Mouse (Mus musculus) lung, adult 2 months (tissue): ENCODE data around the gene 2300002M23Rik. TPM values are rescaled to one million over a fixed set of nuclear protein-coding genes. Genes with fewer than 3 reads are reported as not detected.

ENCODE experiments used
- DNase-seq: peaks from one replicate; pipeline ENCODE4 v3.0.0; 2022
- H3K4me1 ChIP-seq: fragments of 200-500 bp; 2 replicates; pipeline ENCODE4 v1.6.1; 2011; ENCODE audit warnings: low read length; ENCODE audit not compliant: control insufficient read depth, insufficient read depth
- H3K4me3 ChIP-seq: fragments of 200-500 bp; replicated peaks from 2 replicates; pipeline ENCODE3; 2011; ENCODE audit warnings: low read depth, mild to moderate bottlenecking, control low read depth, low read length; ENCODE audit errors: extremely low read depth
- CTCF ChIP-seq: fragments of 200-500 bp; IDR thresholded peaks from 2 replicates; pipeline ENCODE4 v1.5.1; 2011; ENCODE audit warnings: mild to moderate bottlenecking, low read length, control low read depth; ENCODE audit not compliant: insufficient read depth
- POLR2A ChIP-seq: fragments of 200-500 bp; IDR thresholded peaks from 2 replicates; pipeline ENCODE4 v1.6.1; 2011; ENCODE audit warnings: low read depth, mild to moderate bottlenecking, control low read depth, low read length, borderline replicate concordance; ENCODE audit errors: extremely low read depth
- WGBS: fragments of 180-500 bp; shearing (Covaris S2); methylation state at CpG from one replicate; pipeline ENCODE4 v1.1.7; 2018; 5-methylcytosine and 5-hydroxymethylcytosine counted together
- polyA plus RNA-seq: library from polyadenylated mRNA; depleted of rRNA; stranded (reverse); fragments of >200 nt; gene quantifications from 2 replicates; pipeline ENCODE4 v1.2.3, GENCODE M21; 2012; rRNA removed

Gene 2300002M23Rik
- polyA plus RNA-seq, 1 experiment: 18.0 TPM

DNA sequence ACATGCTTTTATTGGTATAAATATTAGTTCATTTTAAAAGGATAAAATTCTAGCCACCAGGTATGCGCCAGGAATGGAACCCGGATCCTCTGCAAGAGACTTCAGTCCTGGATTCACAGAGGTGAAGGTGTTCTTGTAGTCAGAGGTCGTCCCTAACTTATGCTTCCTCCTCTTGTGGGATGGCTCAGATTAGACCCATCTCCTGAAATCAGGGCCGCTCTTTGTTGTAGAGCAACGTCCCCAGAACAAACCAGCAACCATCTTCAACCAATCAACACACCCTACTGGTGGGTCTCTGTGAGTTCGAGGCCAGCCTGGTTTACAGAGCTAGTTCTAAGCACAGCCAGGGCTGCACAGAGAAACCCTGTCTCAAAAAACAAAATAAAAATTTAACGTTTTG, 27.2 kb downstream of the 2300002M23Rik start:
- TF ChIP-seq CTCF (no peak), POLR2A (no peak)
- Histone ChIP-seq H3K4me3 (no peak overlapping the region), H3K4me1 (no peaks in the 10 kb centered on the region)
- WGBS: 79% methylated on average over 7 of the region's 7 CpGs
- DNase-seq: no peak

DNA sequence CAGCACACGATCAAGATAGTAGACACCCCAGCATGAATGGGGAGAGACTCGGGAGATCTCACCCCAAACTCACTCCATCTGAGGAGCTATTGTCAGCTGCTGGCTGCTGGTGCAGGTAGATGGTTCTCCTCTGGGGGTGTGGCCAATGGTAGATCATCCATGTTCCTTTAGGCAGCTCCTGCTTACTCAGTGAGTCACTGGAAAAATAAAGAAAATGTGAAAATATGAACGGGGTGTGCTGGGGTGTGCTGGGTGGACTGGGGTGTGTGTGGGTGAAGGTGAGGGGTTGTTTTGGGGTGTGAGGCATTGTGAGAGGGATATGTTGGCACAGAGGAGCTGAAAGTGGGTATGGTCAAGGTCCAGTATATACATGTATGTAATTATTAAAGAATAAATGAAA, 30.1 kb downstream of the 2300002M23Rik start:
- DNase-seq: no peak
- Histone ChIP-seq H3K4me1 (no peaks in the 10 kb centered on the region), H3K4me3 (no peak overlapping the region)
- WGBS: 91% methylated on average over 3 of the region's 3 CpGs
- TF ChIP-seq POLR2A: no peak
- TF ChIP-seq CTCF: no peak

DNA sequence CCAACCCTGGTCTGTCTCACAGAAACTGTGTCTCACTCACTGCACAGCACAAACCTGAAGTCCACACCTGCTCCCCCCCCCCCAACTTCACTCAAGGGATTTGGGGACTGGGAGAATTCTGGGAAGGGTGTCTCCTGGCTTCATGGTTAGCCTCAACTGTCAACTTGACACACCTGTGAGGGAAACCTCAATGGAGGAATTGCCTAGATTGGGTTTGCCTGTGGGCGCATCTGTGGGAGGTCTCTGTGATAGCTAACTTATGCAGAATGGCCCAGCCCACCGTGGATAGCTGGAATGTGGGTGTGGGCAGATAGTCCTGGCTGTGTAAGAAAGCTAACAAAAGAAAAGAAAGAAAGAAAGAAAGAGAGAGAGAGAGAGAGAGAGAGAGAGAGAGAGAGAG, 34.0 kb downstream of the 2300002M23Rik start, which contains the start of gene Sfta2:
Sfta2 (plus strand) TSS at position 301 of the 400 bp plus-strand sequence.
- Histone ChIP-seq H3K4me3 (no peak within 1 kb of the TSS), H3K4me1 (no peaks in the 10 kb centered on the region)
- 56% methylated on average over 2 of the region's 2 CpGs for WGBS
- no peak for DNase-seq
- TF ChIP-seq CTCF (no peak), POLR2A (no peak)

DNA sequence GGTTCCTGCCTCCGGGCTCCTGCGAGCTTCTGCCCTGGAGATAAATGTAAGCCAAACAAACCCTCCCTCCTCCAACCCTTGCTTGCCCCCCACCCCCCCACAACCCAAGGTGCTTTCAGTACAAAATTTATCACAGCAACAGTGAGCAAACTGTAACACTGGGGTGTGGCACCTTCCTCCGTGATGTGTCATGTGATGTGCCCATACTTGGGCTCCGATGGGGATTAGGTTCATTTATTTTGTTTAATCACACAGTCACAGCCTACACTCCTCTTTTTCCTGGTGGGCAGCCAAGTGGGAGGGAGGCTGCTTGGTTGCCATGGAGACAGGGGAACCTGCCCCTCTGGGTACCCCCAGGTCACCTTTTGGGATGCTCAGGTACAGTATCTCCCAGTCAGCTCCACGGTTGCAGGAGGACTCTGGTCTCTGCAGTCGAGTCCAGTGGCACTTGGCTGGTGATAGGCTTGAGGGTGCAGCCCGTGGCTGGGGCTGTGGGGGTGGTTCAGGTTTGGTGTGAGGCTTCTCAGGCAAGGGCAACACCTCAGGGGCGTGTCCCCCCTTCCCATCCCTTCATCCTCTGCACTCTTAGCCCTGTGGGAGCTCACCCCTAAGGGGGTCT, 34.6 kb downstream of the 2300002M23Rik start:
- H3K4me3 ChIP-seq: no peak overlapping the region
- TF ChIP-seq POLR2A: no peak
- no peak for TF ChIP-seq CTCF
- DNase-seq: no peak
- H3K4me1 ChIP-seq: no peaks in the 10 kb centered on the region
- 26% methylated on average over 8 of the region's 8 CpGs for WGBS

DNA sequence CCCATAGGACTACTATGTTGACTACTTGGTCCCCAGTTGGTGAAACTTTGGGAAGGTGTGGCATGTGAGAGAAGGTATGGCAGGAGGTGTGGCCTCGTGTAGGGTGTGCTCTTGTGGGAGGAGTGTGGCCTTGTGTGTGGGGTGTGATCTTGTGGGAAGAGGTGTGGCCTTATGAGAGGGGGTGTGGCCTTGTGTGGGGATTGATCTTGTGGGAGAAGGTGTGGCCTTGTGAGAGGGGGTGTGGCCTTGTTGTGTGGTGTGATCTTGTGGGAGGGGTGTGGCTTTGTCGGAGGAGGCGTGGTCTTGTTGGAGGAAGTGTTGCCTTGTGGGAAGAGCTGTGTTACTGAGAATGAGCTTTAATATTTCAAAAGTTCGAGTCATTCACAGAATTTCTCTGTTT, 49.9 kb downstream of the 2300002M23Rik start:
- no peak for DNase-seq
- 66% methylated on average over 4 of the region's 4 CpGs for WGBS
- H3K4me1 ChIP-seq: no peaks in the 10 kb centered on the region
- H3K4me3 ChIP-seq: no peak overlapping the region
- no peak for TF ChIP-seq POLR2A
- no peak for TF ChIP-seq CTCF

Other genes with a start within 250 kb of the 2300002M23Rik start
- 0.49 and 0.71 TPM in 2 replicates for gene H2-Q1, start 247.0 kb upstream of the 2300002M23Rik start, polyA plus RNA-seq
- 6.4 and 6.6 TPM in 2 replicates for gene H2-Q2, start 225.2 kb upstream of the 2300002M23Rik start, polyA plus RNA-seq
- 152 and 267 TPM in 2 replicates for gene H2-Q4, start 187.8 kb upstream of the 2300002M23Rik start, polyA plus RNA-seq
- 91.1 and 177 TPM in 2 replicates for gene H2-Q6, start 142.6 kb upstream of the 2300002M23Rik start, polyA plus RNA-seq
- gene H2-Q7, start 128.3 kb upstream of the 2300002M23Rik start, polyA plus RNA-seq: 211 and 441 TPM in 2 replicates
- 11.4 and 12.9 TPM in 2 replicates for gene H2-Q10, start 97.4 kb upstream of the 2300002M23Rik start, polyA plus RNA-seq
- not detected in 2 replicates for gene Pou5f1, start 61.4 kb upstream of the 2300002M23Rik start, polyA plus RNA-seq
- gene Tcf19, start 50.6 kb upstream of the 2300002M23Rik start, polyA plus RNA-seq: 6.4 and 6.5 TPM in 2 replicates
- gene Cchcr1, start 50.4 kb upstream of the 2300002M23Rik start, polyA plus RNA-seq: 6.5 and 8.4 TPM in 2 replicates
- 0.24 and 5.6 TPM in 2 replicates for gene Psors1c2, start 34.2 kb upstream of the 2300002M23Rik start, polyA plus RNA-seq
- gene Cdsn, start 15.3 kb upstream of the 2300002M23Rik start, polyA plus RNA-seq: 2.0 and 23.0 TPM in 2 replicates
- gene Sfta2, start 34.1 kb downstream of the 2300002M23Rik start, polyA plus RNA-seq: 257 and 330 TPM in 2 replicates
- not detected in 2 replicates for gene Gm9573, start 59.2 kb downstream of the 2300002M23Rik start, polyA plus RNA-seq
- 0.19 and 0.24 TPM in 2 replicates for gene Mucl3, start 76.2 kb downstream of the 2300002M23Rik start, polyA plus RNA-seq
- gene Vars2, start 100.1 kb downstream of the 2300002M23Rik start, polyA plus RNA-seq: 44.0 and 46.6 TPM in 2 replicates
- 21.3 and 22.5 TPM in 2 replicates for gene Gtf2h4, start 106.3 kb downstream of the 2300002M23Rik start, polyA plus RNA-seq
- gene Ddr1, start 137.2 kb downstream of the 2300002M23Rik start, polyA plus RNA-seq: 63.9 and 66.2 TPM in 2 replicates